Mouse (Mus musculus) heart, embryonic 15.5 days (tissue): ENCODE results near the gene Ptprd. TPM values are rescaled to one million over a fixed set of nuclear protein-coding genes. Genes with fewer than 3 reads are reported as not detected.

Experiments used
- ATAC-seq: fragments of 200-750 bp; cut with Nextera tagmentation; replicated peaks from 2 replicates; pipeline ENCODE4 v1.8.0; 2017; ENCODE audit warnings: low read depth, moderate TSS enrichment; ENCODE audit not compliant: insufficient number of reproducible peaks, insufficient read depth, low FRiP score
- H3K27ac ChIP-seq: fragments of 300-500 bp; sonication (generic); 2 replicates; pipeline ENCODE4 v1.5.1; 2015; ENCODE audit warnings: mild to moderate bottlenecking, inconsistent platforms
- H3K27me3 ChIP-seq: fragments of 300-500 bp; sonication (generic); 2 replicates; pipeline ENCODE4 v1.6.1; 2015; ENCODE audit warnings: inconsistent platforms
- H3K36me3 ChIP-seq: fragments of 300-500 bp; sonication (generic); 2 replicates; pipeline ENCODE4 v1.6.1; 2015; ENCODE audit warnings: mild to moderate bottlenecking, inconsistent platforms
- H3K4me1 ChIP-seq: fragments of 300-500 bp; sonication (generic); replicated peaks from 2 replicates; pipeline ENCODE4 v1.6.1; 2015; ENCODE audit warnings: inconsistent platforms
- H3K4me2 ChIP-seq: fragments of 300-500 bp; sonication (generic); 2 replicates; pipeline ENCODE4 v1.6.1; 2015; ENCODE audit warnings: inconsistent platforms, mild to moderate bottlenecking, moderate library complexity
- H3K4me3 ChIP-seq: fragments of 300-500 bp; sonication (generic); 2 replicates; pipeline ENCODE4 v1.5.1; 2015; ENCODE audit warnings: mild to moderate bottlenecking, inconsistent platforms
- H3K9ac ChIP-seq: fragments of 300-500 bp; sonication (generic); 2 replicates; pipeline ENCODE4 v1.6.1; 2015; ENCODE audit warnings: mild to moderate bottlenecking, inconsistent platforms
- H3K9me3 ChIP-seq: fragments of 300-500 bp; sonication (generic); replicated peaks from 2 replicates; pipeline ENCODE4 v1.6.1; 2016; ENCODE audit warnings: inconsistent platforms
- WGBS: fragments of 180-500 bp; shearing (Covaris S2); methylation state at CpG from one replicate; pipeline ENCODE4 v1.1.7; 2015; ENCODE audit warnings: mixed read lengths; 5-methylcytosine and 5-hydroxymethylcytosine counted together
- polyA plus RNA-seq: library from polyadenylated mRNA; unstranded; fragments of >200 nt; fragmentation: Nextera tagmentation; extraction: Ambion mirVana; gene quantifications from 2 replicates; pipeline ENCODE4 v1.2.1, GENCODE M21; 2015

Ptprd gene
- polyA plus RNA-seq, 1 experiment from 2014 or later: 9.4 TPM

DNA sequence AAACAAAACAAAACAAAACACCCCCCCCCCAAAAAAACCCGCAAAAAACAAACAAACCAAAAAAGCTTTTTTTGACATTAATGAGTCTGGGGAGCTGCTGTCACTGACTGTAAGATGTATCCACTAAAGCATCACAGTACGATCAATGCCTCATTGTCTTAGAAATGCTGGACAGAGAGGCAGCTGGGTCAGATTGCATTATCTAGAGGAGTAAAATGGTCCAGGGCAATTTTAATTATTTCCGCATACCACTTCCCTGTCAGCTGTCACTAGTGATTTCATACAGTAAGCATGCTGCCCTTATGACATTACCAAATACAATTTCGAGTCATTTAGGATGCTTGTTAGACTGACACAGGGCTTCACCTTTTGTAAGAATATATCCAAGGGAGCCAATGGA is 1134.2 kb downstream of the Ptprd start:
- Histone ChIP-seq H3K9ac (no peak overlapping the region), H3K9me3 (no peaks in the 10 kb centered on the region), H3K4me3 (no peak overlapping the region), H3K27ac (no peak overlapping the region), H3K4me1 (no peaks in the 10 kb centered on the region), H3K36me3 (no peaks in the 10 kb centered on the region), H3K27me3 (no peaks in the 10 kb centered on the region), H3K4me2 (no peak overlapping the region)
- 63% methylated on average over 4 of the region's 4 CpGs for WGBS
- ATAC-seq: no peak

DNA sequence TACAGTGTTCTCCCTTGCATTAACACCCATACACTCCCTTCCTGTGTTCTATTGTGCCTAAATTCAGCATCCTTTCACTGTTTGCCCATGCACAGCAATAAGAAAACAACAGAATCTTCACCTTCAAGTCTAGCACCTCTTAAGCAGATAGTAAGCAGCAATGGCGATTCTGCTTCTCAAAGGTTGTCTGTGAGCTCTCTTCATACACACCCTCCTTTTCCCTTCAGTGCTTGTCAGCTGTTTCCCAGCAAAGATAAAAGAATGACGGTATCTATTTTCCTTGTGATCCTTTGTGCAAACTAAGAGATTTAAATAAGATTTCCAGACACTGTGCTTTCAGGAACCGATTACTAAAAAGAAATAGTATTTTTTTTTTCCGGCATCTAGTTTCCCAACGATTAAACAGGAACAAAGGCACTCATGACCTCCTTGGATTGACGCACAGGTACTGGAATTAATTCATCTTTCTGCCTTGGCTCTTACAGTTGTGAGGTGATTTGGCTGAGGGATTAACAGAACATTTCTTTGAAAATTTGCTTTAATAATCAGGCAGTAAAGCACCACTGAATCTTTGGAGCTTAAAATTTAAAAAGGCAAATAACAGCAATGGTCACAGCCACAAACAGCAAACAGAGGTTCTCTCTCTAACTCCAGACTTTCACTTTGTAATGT is 1161.1 kb downstream of the Ptprd start:
- Histone ChIP-seq H3K27ac (no peak overlapping the region), H3K9ac (no peak overlapping the region), H3K4me2 (no peak overlapping the region), H3K4me1 (no peaks in the 10 kb centered on the region), H3K36me3 (no peaks in the 10 kb centered on the region), H3K9me3 (no peaks in the 10 kb centered on the region), H3K27me3 (no peaks in the 10 kb centered on the region), H3K4me3 (no peak overlapping the region)
- no peak for ATAC-seq
- WGBS: 54% methylated on average over 6 of the region's 6 CpGs

- no peak overlapping the region for H3K27ac ChIP-seq
- H3K4me3 ChIP-seq: no peak overlapping the region
- no peak overlapping the region for H3K9ac ChIP-seq
- H3K27me3 ChIP-seq: no peaks in the 10 kb centered on the region
- ATAC-seq: no peak
- no peaks in the 10 kb centered on the region for H3K36me3 ChIP-seq
- no peak overlapping the region for H3K4me2 ChIP-seq
- no peaks in the 10 kb centered on the region for H3K4me1 ChIP-seq
- WGBS: 41% methylated on average over 1 of the region's 1 CpGs
- H3K9me3 ChIP-seq: no peaks in the 10 kb centered on the region
These were observed 1207.3 kb downstream of the Ptprd start for GRCm38 (mm10) chr4:77004483-77004882.

- no peak overlapping the region for H3K4me3 ChIP-seq
- ATAC-seq: no peak
- no peaks in the 10 kb centered on the region for H3K4me1 ChIP-seq
- H3K27me3 ChIP-seq: no peaks in the 10 kb centered on the region
- H3K9me3 ChIP-seq: no peaks in the 10 kb centered on the region
- WGBS: 84% methylated on average over 4 of the region's 4 CpGs
- no peak overlapping the region for H3K4me2 ChIP-seq
- no peaks in the 10 kb centered on the region for H3K36me3 ChIP-seq
- no peak overlapping the region for H3K27ac ChIP-seq
- H3K9ac ChIP-seq: no peak overlapping the region
These were observed 1215.6 kb downstream of the Ptprd start for GRCm38 (mm10) chr4:76996172-76996571.

DNA sequence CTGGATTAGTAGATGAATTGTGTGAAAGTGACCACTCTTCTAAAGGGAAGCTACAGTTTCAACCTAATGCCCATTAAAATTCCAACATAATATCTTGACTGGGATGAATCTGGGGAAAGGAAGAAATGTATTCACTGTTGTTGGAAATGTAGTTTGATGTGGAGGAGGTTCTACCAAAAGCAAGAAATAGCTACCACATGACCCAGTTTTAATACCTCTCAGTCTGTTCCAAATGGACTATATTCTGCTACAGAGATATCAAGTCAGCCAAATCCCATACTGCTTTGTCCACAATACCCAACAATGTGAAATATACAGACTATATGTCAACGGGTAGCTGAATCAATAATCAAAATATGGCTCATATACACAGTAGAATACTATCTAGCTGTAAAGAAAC is 1221.8 kb downstream of the Ptprd start:
- H3K4me3 ChIP-seq: no peak overlapping the region
- no peaks in the 10 kb centered on the region for H3K4me1 ChIP-seq
- no peak for ATAC-seq
- H3K9ac ChIP-seq: no peak overlapping the region
- no peak overlapping the region for H3K4me2 ChIP-seq
- no peaks in the 10 kb centered on the region for H3K27me3 ChIP-seq
- H3K27ac ChIP-seq: no peak overlapping the region
- 75% methylated on average over 1 of the region's 1 CpGs for WGBS
- no peaks in the 10 kb centered on the region for H3K36me3 ChIP-seq
- H3K9me3 ChIP-seq: no peaks in the 10 kb centered on the region

DNA sequence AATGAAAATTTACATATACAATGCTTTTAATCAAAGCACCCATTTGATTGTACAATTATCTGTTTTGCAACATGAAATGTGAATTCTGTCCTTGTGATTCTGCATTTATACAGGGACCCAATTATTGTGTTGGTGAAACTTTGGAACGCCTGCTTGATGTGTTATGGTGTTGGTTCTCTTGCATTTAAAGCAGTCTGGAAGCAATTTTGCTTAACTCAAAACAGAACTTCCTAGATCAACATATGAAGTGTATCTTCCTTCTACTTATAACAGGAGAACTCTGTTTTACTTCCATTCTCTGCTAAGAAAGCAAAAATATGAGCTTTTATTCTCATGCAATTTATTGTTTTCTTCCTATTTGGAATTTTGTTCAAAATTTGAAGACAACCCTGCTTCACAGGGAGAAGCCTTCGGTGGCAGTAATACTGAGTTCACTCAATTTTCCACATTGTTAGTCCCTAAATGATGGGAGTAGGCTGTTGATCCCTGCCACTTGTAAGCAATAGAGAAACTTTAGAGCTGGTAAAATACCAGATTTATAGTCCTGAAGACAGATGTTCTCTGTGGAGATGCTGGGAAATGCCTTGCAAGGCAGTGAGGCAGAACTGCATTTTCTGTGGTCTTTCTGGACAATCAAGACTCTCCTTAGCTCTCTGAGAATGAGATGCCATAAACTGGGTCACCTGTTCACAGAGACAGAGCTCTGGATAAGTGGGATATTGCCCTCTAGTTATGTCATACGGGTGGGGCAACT is 1234.5 kb downstream of the Ptprd start:
- H3K27me3 ChIP-seq: no peaks in the 10 kb centered on the region
- no peak for ATAC-seq

GRCm38 (mm10) chr4:76948251-76948650 is 1263.5 kb downstream of the Ptprd start:
- ATAC-seq: no peak

More for the DNA sequence above, 1234.5 kb downstream of the Ptprd start:
- Histone ChIP-seq H3K4me2 (no peak overlapping the region), H3K9me3 (no peaks in the 10 kb centered on the region), H3K9ac (no peak overlapping the region), H3K36me3 (no peaks in the 10 kb centered on the region), H3K27ac (no peak overlapping the region), H3K4me1 (no peaks in the 10 kb centered on the region), H3K4me3 (no peak overlapping the region)
- 75% methylated on average over 3 of the region's 3 CpGs for WGBS

GRCm38 (mm10) chr4:76941382-76942360 is 1270.1 kb downstream of the Ptprd start:
- no peak overlapping the region for H3K27ac ChIP-seq
- no peaks in the 10 kb centered on the region for H3K27me3 ChIP-seq
- no peaks in the 10 kb centered on the region for H3K4me1 ChIP-seq
- H3K9me3 ChIP-seq: no peaks in the 10 kb centered on the region
- no peak for ATAC-seq
- H3K4me2 ChIP-seq: no peak overlapping the region
- WGBS: 82% methylated on average over 6 of the region's 6 CpGs
- no peaks in the 10 kb centered on the region for H3K36me3 ChIP-seq
- H3K9ac ChIP-seq: no peak overlapping the region
- no peak overlapping the region for H3K4me3 ChIP-seq

More at GRCm38 (mm10) chr4:76948251-76948650, 1263.5 kb downstream of the Ptprd start:
- no peaks in the 10 kb centered on the region for H3K9me3 ChIP-seq
- H3K27me3 ChIP-seq: no peaks in the 10 kb centered on the region
- H3K27ac ChIP-seq: no peak overlapping the region
- no peak overlapping the region for H3K9ac ChIP-seq
- H3K4me3 ChIP-seq: no peak overlapping the region
- no peak overlapping the region for H3K4me2 ChIP-seq
- no peaks in the 10 kb centered on the region for H3K36me3 ChIP-seq
- WGBS: 38% methylated on average over 3 of the region's 3 CpGs
- H3K4me1 ChIP-seq: no peaks in the 10 kb centered on the region

DNA sequence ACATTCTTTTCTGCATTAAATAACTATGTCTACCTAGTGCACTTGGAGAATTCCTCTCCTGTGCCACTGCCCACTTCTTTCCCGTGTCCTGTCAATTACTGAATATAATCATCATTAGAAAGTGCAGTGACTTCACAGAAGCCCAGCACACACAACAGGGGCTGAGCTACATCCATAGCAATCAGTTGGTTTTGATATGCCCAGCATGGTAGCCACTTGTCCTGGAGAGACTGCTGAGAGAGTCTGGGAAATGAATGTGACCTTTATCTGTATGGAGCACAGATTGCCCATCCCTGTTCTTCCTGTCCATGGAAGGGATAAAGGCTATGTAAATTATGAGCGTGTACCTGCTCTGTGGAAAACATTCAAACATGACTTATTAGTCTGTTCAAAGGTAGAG is 1280.2 kb downstream of the Ptprd start:
- 62% methylated on average over 2 of the region's 2 CpGs for WGBS
- H3K4me2 ChIP-seq: no peak overlapping the region
- no peak overlapping the region for H3K4me3 ChIP-seq
- no peak for ATAC-seq
- no peak overlapping the region for H3K9ac ChIP-seq
- H3K27ac ChIP-seq: no peak overlapping the region
- H3K36me3 ChIP-seq: no peaks in the 10 kb centered on the region
- H3K4me1 ChIP-seq: no peaks in the 10 kb centered on the region
- H3K27me3 ChIP-seq: no peaks in the 10 kb centered on the region
- no peaks in the 10 kb centered on the region for H3K9me3 ChIP-seq

DNA sequence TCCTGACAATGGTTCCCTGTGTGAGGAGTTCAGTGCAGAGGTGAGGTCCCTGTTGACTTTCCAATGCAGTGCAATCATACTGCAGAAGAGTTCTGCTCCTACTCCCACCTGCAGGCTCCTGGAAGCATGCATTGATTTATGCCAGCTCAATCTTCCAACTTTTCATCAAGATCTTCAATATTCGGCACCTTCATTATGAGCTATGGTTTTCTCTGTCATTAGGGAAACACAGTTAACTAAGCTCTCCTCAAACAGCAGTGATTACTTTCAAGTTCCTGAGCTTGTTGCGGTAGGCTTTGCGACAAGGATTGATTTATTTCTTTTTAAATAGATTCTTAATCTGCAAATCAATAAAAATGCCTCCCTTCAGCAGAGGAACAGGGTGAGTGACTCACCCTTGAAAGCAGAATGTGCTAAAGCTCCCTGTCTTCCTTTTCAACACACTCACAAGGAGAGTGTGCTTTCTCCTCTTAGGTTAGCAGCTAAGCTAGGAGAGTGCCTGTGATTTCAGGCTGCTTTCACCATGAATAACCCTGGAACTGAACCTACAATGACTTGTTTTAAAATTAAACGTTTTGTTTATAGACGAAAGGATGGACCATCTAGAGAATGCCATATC is 1298.1 kb downstream of the Ptprd start:
- Histone ChIP-seq H3K27me3 (no peaks in the 10 kb centered on the region), H3K4me3 (no peak overlapping the region), H3K36me3 (no peaks in the 10 kb centered on the region), H3K4me1 (no peaks in the 10 kb centered on the region), H3K9me3 (no peaks in the 10 kb centered on the region), H3K4me2 (no peak overlapping the region), H3K27ac (no peak overlapping the region), H3K9ac (no peak overlapping the region)
- WGBS: 65% methylated on average over 5 of the region's 5 CpGs
- ATAC-seq: no peak

- Histone ChIP-seq H3K4me1 (no peaks in the 10 kb centered on the region), H3K9ac (no peak overlapping the region), H3K27me3 (no peaks in the 10 kb centered on the region), H3K9me3 (no peaks in the 10 kb centered on the region), H3K27ac (no peak overlapping the region), H3K4me3 (no peak overlapping the region), H3K4me2 (no peak overlapping the region), H3K36me3 (no peaks in the 10 kb centered on the region)
- no peak for ATAC-seq
- 3% methylated on average over 1 of the region's 1 CpGs for WGBS
These were observed 1310.1 kb downstream of the Ptprd start for GRCm38 (mm10) chr4:76901692-76902091.
